Mouse (Mus musculus) heart, postnatal 0 days (tissue): ENCODE data around the gene Reep6.
A peak's percentile ranks its signal among the peaks of the same experiment; 100 is the strongest.

Source experiments
- CTCF ChIP-seq: IDR thresholded peaks from 2 replicates; pipeline ENCODE4 v1.5.1; 2016; ENCODE audit warnings: antibody characterized with exemption, control low read depth, low read depth
- EP300 ChIP-seq: IDR thresholded peaks from 2 replicates; pipeline ENCODE4 v1.6.1; 2016; ENCODE audit warnings: antibody characterized with exemption, low read depth

DNA sequence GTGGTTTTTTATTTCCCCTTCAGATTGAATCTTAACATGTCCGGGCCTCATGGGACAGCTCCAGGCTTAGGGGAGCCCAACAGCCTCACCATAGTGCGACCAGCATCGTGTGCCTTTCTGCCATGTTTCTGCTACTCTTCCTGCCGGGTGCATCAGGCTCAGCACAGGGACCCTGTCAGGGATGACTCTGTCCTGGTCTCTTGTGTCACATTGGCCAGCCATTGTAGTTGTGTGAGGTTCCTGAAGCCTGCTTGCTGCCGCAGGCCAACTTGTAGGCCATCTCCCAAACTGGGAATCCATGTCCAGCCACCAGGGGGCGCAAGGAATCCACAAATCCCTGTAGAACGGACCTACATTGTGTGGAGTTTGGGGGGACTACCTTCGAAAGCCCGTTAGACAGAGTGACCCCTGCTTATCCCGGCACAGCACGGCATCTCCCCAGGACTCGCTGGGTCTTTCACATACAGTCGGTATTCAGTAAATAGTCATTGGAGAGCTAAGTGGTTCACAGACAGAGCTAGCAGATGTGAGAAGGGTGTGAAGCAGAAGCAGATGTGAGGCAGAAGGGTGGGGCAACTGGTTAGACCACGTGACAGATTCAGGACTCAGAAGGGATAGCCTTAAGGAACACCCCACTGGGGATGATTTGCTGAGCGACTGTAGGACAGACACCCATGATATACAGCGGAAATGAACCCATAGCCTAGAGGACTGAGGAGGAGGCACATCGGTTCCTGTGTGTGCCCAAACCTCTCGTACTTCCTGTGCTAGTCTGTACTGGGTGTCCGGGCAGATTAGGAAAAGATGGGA is 10.4 kb downstream of the Reep6 start:
- TF ChIP-seq EP300 (no peak), CTCF (peak; percentile 92)
